Mouse (Mus musculus): ENCODE measurements around the gene Ddx46. TPM values are rescaled to one million over a fixed set of nuclear protein-coding genes. Genes with fewer than 3 reads are reported as not detected.

Gene Ddx46
- polyA plus RNA-seq, 1 experiment = 15.2 TPM

DNA sequence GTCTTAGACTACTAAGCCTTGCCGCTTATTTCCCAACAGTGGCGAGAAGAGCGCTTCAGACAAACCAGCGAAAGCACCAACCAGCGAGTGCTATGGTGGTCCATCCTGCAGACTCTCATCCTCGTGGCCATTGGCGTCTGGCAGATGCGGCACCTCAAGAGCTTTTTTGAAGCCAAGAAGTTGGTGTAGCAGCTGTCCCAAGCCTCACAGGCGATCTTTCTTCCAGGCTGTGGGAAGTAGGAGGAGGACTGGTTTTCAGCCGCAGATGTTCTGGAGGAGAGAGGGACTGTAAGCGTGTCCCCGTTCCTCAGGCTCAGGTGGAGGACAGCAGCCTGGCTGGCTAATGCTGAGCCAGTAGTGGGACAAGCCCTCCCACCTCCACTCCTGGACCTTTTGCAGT is 38.0 kb upstream of the Ddx46 start:
- peaks cover 18% of the 10 kb centered on the region for H3K79me3 ChIP-seq (ENCODE audit: low read depth)
- H3K4me3 ChIP-seq (ENCODE audit: insufficient read depth, poor library complexity, severe bottlenecking) = no peak overlapping the region
- peaks cover 51% of the 10 kb centered on the region for H3K79me2 ChIP-seq (ENCODE audit: control insufficient read depth, insufficient read depth)
- TF ChIP-seq MYOD1 (IDR thresholded peaks at IDR 0.05; ENCODE audit: control insufficient read depth, insufficient read length, low read depth) (no peak), MAX (IDR thresholded peaks at IDR 0.05) (no peak)
- H3K27me3 ChIP-seq (ENCODE audit: control insufficient read depth, insufficient read depth, insufficient read length) = no peaks in the 10 kb centered on the region
- H3ac ChIP-seq (ENCODE audit: control insufficient read depth, insufficient read length, low read depth) = no peak overlapping the region
- peaks cover 41% of the 10 kb centered on the region for H3K36me3 ChIP-seq (ENCODE audit: control insufficient read depth, insufficient read depth)

- Histone ChIP-seq H3K4me3 (ENCODE audit: insufficient read depth, poor library complexity, severe bottlenecking) (peak within 1 kb of the TSS; percentile 72), H3K27me3 (ENCODE audit: control insufficient read depth, insufficient read depth, insufficient read length) (no peaks in the 10 kb centered on the region), H3K36me3 (ENCODE audit: control insufficient read depth, insufficient read depth) (peaks cover 31% of the 10 kb centered on the region), H3K79me3 (ENCODE audit: low read depth) (peaks cover 4% of the 10 kb centered on the region), H3K79me2 (ENCODE audit: control insufficient read depth, insufficient read depth) (peaks cover 46% of the 10 kb centered on the region), H3ac (ENCODE audit: control insufficient read depth, insufficient read length, low read depth) (peak within 1 kb of the TSS; percentile 91)
- TF ChIP-seq CEBPB (IDR thresholded peaks at IDR 0.05; ENCODE audit: low read depth) (no peak), MYOG (IDR thresholded peaks at IDR 0.05; ENCODE audit: control insufficient read depth, extremely low read depth, insufficient read length) (no peak), CTCF (IDR thresholded peaks at IDR 0.05; ENCODE audit: control insufficient read depth, insufficient read depth, insufficient read length) (no peak), USF1 (IDR thresholded peaks at IDR 0.05; ENCODE audit: low read depth) (no peak), FOSL1 (IDR thresholded peaks at IDR 0.05; ENCODE audit: insufficient read depth, low read length, poor library complexity, severe bottlenecking) (no peak), MAX (IDR thresholded peaks at IDR 0.05) (no peak), MYOD1 (IDR thresholded peaks at IDR 0.05; ENCODE audit: control insufficient read depth, insufficient read length, low read depth) (no peak)
Observed at GRCm38 (mm10) chr13:55599566-55600540, 35.0 kb upstream of the Ddx46 start, which contains the start of gene B4galt7. TSS of gene B4galt7 (plus strand) at chr13:55599896.

GRCm38 (mm10) chr13:55600657-55601056 is 34.2 kb upstream of the Ddx46 start:
- peaks cover 23% of the 10 kb centered on the region for H3K36me3 ChIP-seq (ENCODE audit: control insufficient read depth, insufficient read depth)
- TF ChIP-seq USF1 (IDR thresholded peaks at IDR 0.05; ENCODE audit: low read depth) (no peak), CEBPB (IDR thresholded peaks at IDR 0.05; ENCODE audit: low read depth) (no peak), CTCF (IDR thresholded peaks at IDR 0.05; ENCODE audit: control insufficient read depth, insufficient read depth, insufficient read length) (no peak), MAX (IDR thresholded peaks at IDR 0.05) (no peak), FOSL1 (IDR thresholded peaks at IDR 0.05; ENCODE audit: insufficient read depth, low read length, poor library complexity, severe bottlenecking) (no peak), MYOD1 (IDR thresholded peaks at IDR 0.05; ENCODE audit: control insufficient read depth, insufficient read length, low read depth) (no peak), MYOG (IDR thresholded peaks at IDR 0.05; ENCODE audit: control insufficient read depth, extremely low read depth, insufficient read length) (no peak)
- peaks cover 2% of the 10 kb centered on the region for H3K79me3 ChIP-seq (ENCODE audit: low read depth)
- peak overlapping the region; percentile 72 for H3K4me3 ChIP-seq (ENCODE audit: insufficient read depth, poor library complexity, severe bottlenecking)
- H3K27me3 ChIP-seq (ENCODE audit: control insufficient read depth, insufficient read depth, insufficient read length) = no peaks in the 10 kb centered on the region
- peak overlapping the region; percentile 91 for H3ac ChIP-seq (ENCODE audit: control insufficient read depth, insufficient read length, low read depth)
- peaks cover 38% of the 10 kb centered on the region for H3K79me2 ChIP-seq (ENCODE audit: control insufficient read depth, insufficient read depth)

- peaks cover 2% of the 10 kb centered on the region for H3K79me3 ChIP-seq (ENCODE audit: low read depth)
- no peak overlapping the region for H3K4me3 ChIP-seq (ENCODE audit: insufficient read depth, poor library complexity, severe bottlenecking)
- no peaks in the 10 kb centered on the region for H3K27me3 ChIP-seq (ENCODE audit: control insufficient read depth, insufficient read depth, insufficient read length)
- H3K79me2 ChIP-seq (ENCODE audit: control insufficient read depth, insufficient read depth) = peaks cover 32% of the 10 kb centered on the region
- no peak overlapping the region for H3ac ChIP-seq (ENCODE audit: control insufficient read depth, insufficient read length, low read depth)
- H3K36me3 ChIP-seq (ENCODE audit: control insufficient read depth, insufficient read depth) = peaks cover 14% of the 10 kb centered on the region
- TF ChIP-seq CEBPB (IDR thresholded peaks at IDR 0.05; ENCODE audit: low read depth) (no peak), CTCF (IDR thresholded peaks at IDR 0.05; ENCODE audit: control insufficient read depth, insufficient read depth, insufficient read length) (peak; percentile 61)
Observed at GRCm38 (mm10) chr13:55601611-55602010, 33.2 kb upstream of the Ddx46 start.

GRCm38 (mm10) chr13:55604606-55605005 is 30.2 kb upstream of the Ddx46 start:
- Histone ChIP-seq H3K79me2 (ENCODE audit: control insufficient read depth, insufficient read depth) (peaks cover 32% of the 10 kb centered on the region), H3K4me3 (ENCODE audit: insufficient read depth, poor library complexity, severe bottlenecking) (no peak overlapping the region), H3ac (ENCODE audit: control insufficient read depth, insufficient read length, low read depth) (no peak overlapping the region), H3K27me3 (ENCODE audit: control insufficient read depth, insufficient read depth, insufficient read length) (no peaks in the 10 kb centered on the region), H3K79me3 (ENCODE audit: low read depth) (peaks cover 2% of the 10 kb centered on the region), H3K36me3 (ENCODE audit: control insufficient read depth, insufficient read depth) (peaks cover 8% of the 10 kb centered on the region)
- TF ChIP-seq CTCF (IDR thresholded peaks at IDR 0.05; ENCODE audit: control insufficient read depth, insufficient read depth, insufficient read length) (no peak), USF1 (IDR thresholded peaks at IDR 0.05; ENCODE audit: low read depth) (no peak), MYOD1 (IDR thresholded peaks at IDR 0.05; ENCODE audit: control insufficient read depth, insufficient read length, low read depth) (no peak), CEBPB (IDR thresholded peaks at IDR 0.05; ENCODE audit: low read depth) (no peak), MAX (IDR thresholded peaks at IDR 0.05) (no peak), MYOG (IDR thresholded peaks at IDR 0.05; ENCODE audit: control insufficient read depth, extremely low read depth, insufficient read length) (no peak), FOSL1 (IDR thresholded peaks at IDR 0.05; ENCODE audit: insufficient read depth, low read length, poor library complexity, severe bottlenecking) (no peak)
